Mouse (Mus musculus) bone marrow macrophage, adult 2 months (primary cell): ENCODE data around the gene Rnf130.

Experiments
- CTCF ChIP-seq: IDR thresholded peaks from 2 replicates; pipeline ENCODE4 v1.5.1; 2012; ENCODE audit warnings: low read depth, mild to moderate bottlenecking, low read length, moderate library complexity
- POLR2A ChIP-seq: IDR thresholded peaks from 2 replicates; pipeline ENCODE4 v1.6.1; 2012; ENCODE audit warnings: mild to moderate bottlenecking, low read depth, low read length, borderline replicate concordance

DNA sequence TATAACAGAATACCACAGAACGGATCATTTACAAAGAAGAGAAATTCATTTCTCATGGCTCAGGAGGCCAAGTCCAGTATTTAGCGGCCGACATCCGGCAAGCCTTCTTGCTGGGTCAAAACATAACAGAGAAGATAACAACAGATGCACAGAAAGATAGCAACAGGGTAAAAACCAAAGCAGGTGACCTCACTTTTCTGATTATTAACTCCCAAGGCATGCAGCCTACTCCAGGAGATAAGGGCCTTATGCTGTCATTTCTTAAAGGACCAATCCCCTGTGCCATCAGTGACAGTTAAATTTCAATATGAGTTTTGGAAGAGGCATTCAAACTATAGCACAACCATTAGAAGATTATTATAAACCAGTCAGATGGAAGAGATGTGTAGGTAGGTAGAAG, 22.3 kb upstream of the Rnf130 start:
- TF ChIP-seq POLR2A (no peak), CTCF (no peak)
